Mouse (Mus musculus) adipose tissue, adult 10 weeks (tissue): ENCODE measurements around the gene Pcbp4. TPM values are rescaled to one million over a fixed set of nuclear protein-coding genes. Genes with fewer than 3 reads are reported as not detected.

Experiments used
- polyA plus RNA-seq: library from polyadenylated mRNA; stranded (reverse); fragments of 350-450 nt; fragmentation: Illumina TruSeq; extraction: RNeasy Lipid Tissue Mini Kit (QIAGEN cat#74804); gene quantifications from one replicate; pipeline ENCODE4 v1.2.3, GENCODE M21; 2014; ENCODE audit warnings: low read depth, low replicate concordance

Pcbp4 gene
- polyA plus RNA-seq, result 25.9 TPM

GRCm38 (mm10) chr9:106453271-106454070 is at the start of gene Pcbp4:
TSS of gene Pcbp4 (plus strand) at chr9:106453291.

GRCm38 (mm10) chr9:106429221-106430014 is 23.7 kb upstream of the Pcbp4 start, which contains the start of gene Rpl29:
TSS of gene Rpl29 (plus strand) at chr9:106429454.

GRCm38 (mm10) chr9:106447348-106447747 is 5.7 kb upstream of the Pcbp4 start, which contains the start of the genes Abhd14b and Abhd14a:
TSS of gene Abhd14b (plus strand) at chr9:106447459.
TSS of gene Abhd14a (minus strand) at chr9:106447678.

GRCm38 (mm10) chr9:106465571-106466200 is 12.6 kb downstream of the Pcbp4 start, which contains the start of gene Gpr62:
TSS of gene Gpr62 (minus strand) at chr9:106465938.

GRCm38 (mm10) chr9:106475663-106476001 is 22.5 kb downstream of the Pcbp4 start, which contains the start of gene Rrp9:
TSS of gene Rrp9 (plus strand) at chr9:106475963.

GRCm38 (mm10) chr9:106476924-106477484 is 23.9 kb downstream of the Pcbp4 start, which contains the start of gene Parp3:
TSS of gene Parp3 (minus strand) at chr9:106476949.

GRCm38 (mm10) chr9:106499667-106500066 is 46.6 kb downstream of the Pcbp4 start, which contains the start of gene Iqcf1:
TSS of gene Iqcf1 (plus strand) at chr9:106499967.

Other genes starting within 250 kb of the Pcbp4 start
- gene Tlr9, start 230.7 kb upstream of the Pcbp4 start, polyA plus RNA-seq, result 1.6 TPM
- gene Alas1, start 204.6 kb upstream of the Pcbp4 start, polyA plus RNA-seq, result 233 TPM
- 3.4 TPM for gene Poc1a, start 172.2 kb upstream of the Pcbp4 start, polyA plus RNA-seq
- 16.6 TPM for gene Dusp7, start 84.7 kb upstream of the Pcbp4 start, polyA plus RNA-seq
- 770 TPM for gene Rpl29, start 23.8 kb upstream of the Pcbp4 start, polyA plus RNA-seq
- 14.4 TPM for gene Acy1, start 15.0 kb upstream of the Pcbp4 start, polyA plus RNA-seq
- gene Abhd14b, start 5.8 kb upstream of the Pcbp4 start, polyA plus RNA-seq, result 105 TPM
- gene Abhd14a, start 5.6 kb upstream of the Pcbp4 start, polyA plus RNA-seq, result 19.6 TPM
- gene Gpr62, start 12.6 kb downstream of the Pcbp4 start, polyA plus RNA-seq, result 0.60 TPM
- 19.8 TPM for gene Rrp9, start 22.7 kb downstream of the Pcbp4 start, polyA plus RNA-seq
- gene Parp3, start 23.7 kb downstream of the Pcbp4 start, polyA plus RNA-seq, result 58.9 TPM
- 5.6 TPM for gene Iqcf1, start 46.7 kb downstream of the Pcbp4 start, polyA plus RNA-seq
- 5.1 TPM for gene Iqcf5, start 61.3 kb downstream of the Pcbp4 start, polyA plus RNA-seq
- 28.7 TPM for gene Iqcf3, start 108.3 kb downstream of the Pcbp4 start, polyA plus RNA-seq
- 13.9 TPM for gene Iqcf4, start 117.7 kb downstream of the Pcbp4 start, polyA plus RNA-seq
- gene Iqcf6, start 173.3 kb downstream of the Pcbp4 start, polyA plus RNA-seq, result 1.0 TPM
- not detected for gene Grm2, start 202.8 kb downstream of the Pcbp4 start, polyA plus RNA-seq
- 68.3 TPM for gene Tex264, start 232.6 kb downstream of the Pcbp4 start, polyA plus RNA-seq